Mouse (Mus musculus): ENCODE measurements around the gene Syt15. TPM values are rescaled to one million over a fixed set of nuclear protein-coding genes. Genes with fewer than 3 reads are reported as not detected.
A peak's percentile ranks its signal among the peaks of the same experiment; 100 is the strongest.
"Not testable (repeated sequence)": the region's sequence is repeated elsewhere in the genome, so short reads cannot be mapped to it uniquely, and the experiment has no call there.

Syt15 gene
- total RNA-seq, 2 experiments from 2014 or later = 0.20 TPM

DNA sequence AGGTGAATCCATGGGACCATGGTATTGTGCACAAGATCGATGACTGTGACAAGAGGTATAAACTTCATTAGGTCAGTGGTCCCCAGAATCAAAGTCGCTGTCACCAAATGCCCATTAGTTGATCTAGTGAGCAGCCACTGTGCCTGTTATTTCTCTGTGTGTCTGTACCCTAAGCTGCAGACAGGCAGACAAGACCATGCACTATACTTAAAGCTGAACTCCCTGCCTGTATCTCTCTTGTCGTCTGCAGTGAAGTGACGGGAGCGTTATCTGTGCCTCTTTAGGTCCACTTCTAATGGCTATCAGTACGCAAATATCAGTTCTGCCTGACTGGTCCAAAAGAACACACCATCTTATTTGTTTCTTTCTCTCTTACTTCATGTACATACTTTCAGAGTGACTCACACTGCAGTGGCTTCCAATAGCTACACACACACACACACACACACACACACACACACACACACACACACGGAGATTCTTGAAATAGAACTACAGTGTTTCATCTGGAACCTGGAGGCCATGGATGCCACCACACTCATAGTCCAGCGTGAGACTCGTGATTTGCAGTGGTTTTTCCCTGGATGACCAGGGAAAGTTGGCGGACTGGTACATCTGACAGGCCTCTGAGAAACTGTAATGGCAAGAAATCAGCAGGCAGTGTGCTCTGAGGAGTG lies 9.6 kb downstream of the Syt15 start:
- no peak for DNase-seq

DNA sequence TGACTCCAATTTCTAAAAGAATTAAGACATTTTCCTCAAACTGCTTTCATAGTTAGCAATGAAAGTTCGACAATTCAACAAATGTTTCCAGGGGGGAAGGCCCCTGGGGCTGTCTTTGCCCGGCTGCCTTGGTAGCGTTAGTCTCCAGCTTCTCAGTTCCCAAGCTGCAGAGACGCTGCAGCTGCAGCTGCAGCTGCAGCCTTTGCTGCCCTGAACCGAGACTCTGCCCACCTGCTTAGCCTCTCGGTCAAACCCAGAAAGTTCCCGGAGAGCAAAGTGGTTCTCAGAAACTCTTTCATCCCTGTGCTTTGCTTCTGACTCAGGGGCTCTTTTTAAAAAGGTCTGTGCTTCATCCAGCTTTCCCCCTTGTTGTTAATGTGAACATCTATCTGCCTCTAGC lies 12.9 kb downstream of the Syt15 start:
- no peak for DNase-seq

DNA sequence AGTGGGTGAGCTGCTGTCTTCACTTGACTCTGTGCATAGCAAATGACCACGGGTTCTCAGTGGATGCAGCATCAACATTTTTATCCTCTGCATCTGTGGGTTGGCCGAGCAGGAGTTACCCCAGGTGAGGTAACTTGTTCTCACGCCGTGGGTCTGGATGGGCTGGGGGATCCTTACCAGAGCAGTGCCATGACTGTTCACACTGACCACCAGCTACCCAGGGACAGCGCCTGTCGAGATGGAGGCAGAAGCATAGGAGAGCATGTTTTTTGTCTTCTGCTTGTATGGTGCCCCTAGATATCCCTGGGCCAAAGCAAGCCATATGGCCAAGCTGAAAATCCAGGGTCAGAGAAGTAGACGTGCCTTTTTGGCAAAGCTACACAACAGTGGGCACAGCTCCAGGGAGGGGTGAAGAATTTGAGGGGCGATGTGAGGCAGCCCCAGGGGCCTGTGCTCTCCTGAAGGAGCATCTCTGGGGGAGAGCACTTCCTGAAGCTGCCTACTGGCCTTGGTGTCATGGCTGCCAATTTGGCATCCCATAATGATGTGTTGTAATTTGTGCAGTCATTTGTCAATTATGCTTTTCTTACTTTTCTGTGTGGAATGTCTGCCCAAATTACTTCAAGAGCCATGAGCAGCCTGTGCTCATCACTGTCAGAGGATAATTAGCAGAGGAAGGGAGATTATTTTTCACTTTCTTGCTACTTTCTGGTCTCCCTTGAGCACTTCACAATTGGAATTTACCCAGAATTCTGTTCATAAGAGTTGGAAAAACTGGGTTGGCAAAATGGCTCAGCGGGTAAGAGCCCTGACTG lies 13.7 kb downstream of the Syt15 start:
- no peak for DNase-seq

DNA sequence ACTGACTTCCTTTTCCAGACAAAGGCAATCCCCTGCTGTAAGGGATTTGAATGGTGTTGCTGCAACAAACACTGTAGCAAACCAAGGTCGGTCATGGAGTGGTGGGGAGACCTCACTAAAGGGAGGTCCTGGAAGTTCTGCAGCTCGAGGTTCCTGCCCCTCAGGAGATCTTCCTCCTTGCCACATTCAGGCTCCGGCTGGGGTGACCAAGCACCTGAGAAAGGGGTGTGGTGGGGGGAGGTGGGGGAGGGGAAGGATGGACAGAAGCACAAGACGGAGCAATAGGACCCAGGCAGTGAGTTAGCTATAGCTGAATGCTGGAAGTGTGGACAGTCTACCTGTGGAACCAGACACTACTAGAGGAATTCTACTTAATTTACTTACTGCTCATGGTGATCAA lies 14.5 kb downstream of the Syt15 start:
- DNase-seq = no peak

DNA sequence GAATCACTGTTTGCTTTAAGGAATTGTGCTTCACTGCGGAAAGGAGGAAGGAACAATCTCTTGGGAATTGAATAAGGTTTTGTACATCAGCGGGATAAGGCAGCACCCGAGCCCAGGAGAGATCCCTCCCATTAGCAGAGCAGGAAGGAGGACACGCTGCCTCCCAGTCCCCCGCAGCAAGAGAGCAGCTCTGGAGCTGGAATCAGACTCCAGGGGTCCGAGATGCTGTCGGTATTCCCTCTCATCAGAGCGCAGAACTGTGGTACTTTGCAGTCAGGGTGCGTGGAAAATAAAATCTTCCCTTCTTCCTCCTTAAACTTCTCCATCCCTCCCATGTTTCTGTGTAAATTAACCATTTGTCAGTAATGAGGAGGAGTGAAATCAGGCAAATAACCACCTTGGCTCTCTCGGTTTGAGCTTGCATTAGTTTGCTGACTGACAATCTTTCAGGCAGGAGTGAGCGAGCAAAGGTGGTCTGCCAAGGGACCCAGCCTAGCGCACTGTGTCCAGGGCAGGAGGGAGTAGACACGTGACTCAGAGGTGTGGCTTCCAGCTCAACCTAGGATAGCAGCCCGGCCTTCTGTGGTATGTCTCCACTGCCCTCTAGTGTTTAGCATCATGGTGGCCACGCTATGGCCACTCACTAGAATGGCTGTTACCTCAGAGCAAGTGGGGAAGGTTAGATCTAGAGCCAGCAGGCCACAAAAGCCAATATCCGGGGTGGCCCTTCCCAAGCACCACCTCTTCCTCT lies 15.4 kb downstream of the Syt15 start:
- DNase-seq = peak; percentile 77 to 82

DNA sequence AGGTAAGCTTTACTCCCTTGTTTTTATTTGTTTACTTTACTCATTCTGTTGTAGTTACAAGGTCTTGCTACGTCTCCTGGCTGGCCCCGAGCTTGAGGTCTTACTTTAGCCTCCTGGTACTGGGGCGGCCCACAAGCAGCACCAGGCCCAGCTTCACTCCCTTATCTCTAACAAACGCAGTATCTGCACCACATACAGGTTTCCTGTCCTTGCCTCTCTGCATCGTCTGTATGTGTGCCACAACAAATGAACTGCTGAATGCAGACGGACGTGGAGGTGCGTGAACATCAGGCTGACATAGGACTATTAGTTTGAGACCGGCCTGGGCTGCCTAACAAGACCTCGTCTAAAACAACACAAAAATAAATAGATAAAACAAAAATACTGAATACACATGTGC lies 20.9 kb downstream of the Syt15 start:
- DNase-seq = no peak

DNA sequence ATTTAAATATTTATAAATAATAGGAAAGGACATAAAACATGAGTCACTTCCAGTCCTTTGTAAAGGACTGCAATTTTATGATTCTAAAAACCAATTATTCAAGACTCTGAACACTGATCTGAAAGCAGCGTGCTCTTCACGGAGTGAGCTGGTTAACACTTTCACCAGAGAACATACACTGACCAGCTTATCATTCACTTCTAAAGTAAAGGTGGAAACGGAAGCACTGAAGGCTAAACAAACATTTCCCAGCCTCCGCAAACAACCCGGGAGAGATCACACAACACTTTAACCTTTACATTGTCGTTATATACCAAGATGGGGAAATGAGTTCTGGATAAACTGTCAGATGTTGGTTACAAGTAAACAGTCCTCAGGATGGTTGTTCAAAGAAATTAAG lies 21.3 kb downstream of the Syt15 start:
- DNase-seq = no peak

DNA sequence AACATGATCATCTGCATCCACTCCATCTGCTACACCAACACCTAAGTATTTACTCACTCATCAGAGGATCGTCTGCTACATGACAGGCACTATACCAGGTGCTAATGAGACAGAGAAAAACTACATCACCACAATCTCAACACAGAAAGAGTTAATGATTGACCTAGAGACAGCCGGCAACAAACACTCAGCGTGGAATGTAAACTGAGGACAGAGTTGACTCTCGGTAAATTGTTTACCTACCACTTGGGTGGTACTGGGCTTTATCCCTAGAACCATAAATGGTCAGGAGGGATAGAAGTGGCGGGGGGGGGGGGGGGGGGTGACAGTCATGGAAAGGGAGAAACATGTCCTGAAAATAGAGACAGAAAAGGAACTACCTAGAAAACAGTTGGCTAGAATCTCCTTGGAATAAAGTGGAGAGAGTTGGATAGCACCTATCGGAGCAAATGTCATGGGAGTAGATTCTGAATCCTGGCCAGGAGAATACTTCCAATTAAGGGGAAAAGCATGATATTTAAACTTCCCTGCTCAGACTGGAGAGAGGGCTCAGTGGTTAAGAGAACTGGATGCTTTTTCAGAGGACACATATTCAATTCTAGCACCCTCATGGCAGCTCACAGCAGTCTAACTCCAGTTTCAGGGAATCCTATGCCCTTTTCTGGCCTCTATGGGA lies 33.2 kb downstream of the Syt15 start:
- no peak for DNase-seq

DNA sequence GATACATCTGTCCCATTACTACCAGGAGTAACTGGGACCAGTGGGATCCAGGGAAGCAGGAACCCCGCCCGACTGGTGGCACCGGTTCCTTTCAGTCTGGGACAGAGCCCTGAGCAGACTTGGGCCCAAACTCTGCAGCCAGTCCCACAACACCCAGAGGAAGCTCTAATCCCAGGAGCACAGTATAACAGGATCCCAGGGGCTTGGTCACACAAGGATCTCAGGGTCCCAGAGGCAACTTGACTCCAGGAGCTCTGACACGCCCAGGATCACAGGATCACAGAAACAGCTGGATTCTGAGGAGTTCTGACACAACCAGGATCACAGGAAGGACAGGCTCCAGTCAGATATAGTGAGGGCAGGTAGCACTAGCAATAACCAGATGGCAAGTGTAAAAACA lies 33.9 kb downstream of the Syt15 start:
- DNase-seq = no peak

DNA sequence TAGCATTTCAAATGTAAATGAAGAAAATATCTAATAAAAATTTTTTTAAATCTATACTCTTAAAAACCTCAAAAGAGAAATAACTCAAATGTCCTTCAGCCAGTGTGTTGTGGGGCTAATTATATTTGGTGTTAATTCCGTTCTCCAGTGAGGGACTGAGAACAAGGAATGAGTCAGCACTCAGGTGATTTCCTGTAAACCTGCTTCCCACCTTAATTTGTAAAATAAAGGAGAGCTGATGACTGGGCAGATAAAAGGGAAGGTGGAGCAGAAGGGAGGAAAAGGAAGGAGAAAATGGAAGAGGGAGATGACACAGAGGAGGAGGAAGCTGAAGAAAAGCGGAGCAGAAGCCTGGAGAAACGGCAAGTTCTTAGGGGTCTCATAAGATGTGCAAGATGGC lies 39.1 kb downstream of the Syt15 start:
- not testable (repeated sequence) for DNase-seq

DNA sequence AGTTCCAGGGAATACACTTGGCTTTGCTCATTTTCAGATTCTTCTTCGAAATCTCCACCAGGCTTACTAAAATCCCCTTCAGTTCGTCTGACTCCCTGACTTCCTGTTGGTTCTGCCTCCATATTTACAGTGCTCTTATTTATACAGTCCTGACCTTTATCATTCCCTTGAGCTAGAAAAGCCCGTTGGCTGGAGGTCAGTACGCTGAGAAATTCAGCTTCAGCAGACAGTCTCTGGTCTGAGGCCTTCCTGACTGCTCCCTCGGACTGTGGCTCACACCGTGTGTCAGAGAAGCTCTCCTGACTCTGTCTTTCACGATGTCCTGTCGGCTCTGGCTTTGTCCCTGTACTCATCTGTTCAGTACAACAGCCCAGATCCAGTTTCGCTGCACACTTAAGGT lies 48.7 kb downstream of the Syt15 start:
- peak; percentile 12 to 30 for DNase-seq

DNA sequence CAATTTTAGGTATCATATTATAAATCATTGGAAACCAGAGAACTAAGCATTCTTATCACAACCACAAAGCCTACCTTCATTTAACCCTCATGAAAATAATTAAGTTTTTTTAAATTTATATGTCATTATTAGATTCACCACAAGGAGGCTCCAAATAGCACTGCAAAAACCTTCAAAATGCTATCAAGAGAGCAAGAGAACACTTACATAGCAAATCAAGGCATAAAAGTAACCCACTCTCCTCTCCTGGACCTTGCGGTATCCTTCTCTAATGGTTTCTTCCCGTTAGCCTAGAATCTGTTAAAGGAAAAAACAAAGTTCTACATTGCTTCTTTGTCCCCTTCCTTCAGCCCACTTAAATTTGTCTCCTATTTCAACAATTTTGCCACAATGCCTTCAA lies 53.9 kb downstream of the Syt15 start:
- DNase-seq = no peak

DNA sequence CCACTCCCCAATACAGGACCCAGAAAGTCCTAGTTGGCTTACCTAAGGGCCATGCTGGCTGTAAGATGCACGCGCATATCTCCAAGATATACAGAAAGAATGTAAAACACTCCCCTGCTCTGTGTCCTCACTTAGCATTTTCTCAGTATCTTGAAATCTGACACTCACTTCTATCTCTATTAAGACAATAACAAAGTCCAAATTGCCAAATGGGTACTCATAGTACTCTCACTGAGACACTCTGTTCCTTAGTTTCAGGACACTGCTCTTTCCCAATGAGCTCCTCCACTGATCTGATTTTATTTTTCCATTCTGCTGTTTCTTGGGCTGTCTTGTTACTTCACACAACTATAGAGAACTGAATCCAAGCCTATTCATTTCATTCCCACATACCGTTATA lies 54.7 kb downstream of the Syt15 start:
- no peak for DNase-seq

DNA sequence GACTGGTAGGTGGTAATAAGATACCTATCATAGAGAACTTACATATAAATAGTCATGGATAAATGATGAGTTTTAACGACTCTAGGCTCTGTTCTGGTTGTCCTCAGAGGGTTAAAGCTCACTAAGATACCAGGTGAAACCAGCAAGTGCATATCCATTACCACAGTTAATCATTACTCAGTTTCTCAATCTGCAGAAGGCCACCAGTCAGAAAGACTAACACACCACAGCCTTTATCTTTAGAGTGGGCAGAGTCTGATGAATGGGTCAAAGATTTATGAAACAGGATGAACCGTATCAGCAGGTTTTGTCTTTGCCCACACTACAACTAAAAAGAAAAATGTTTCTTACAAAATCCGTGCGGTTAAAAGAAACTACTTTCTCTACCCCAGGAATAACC lies 55.8 kb downstream of the Syt15 start:
- no peak for DNase-seq

DNA sequence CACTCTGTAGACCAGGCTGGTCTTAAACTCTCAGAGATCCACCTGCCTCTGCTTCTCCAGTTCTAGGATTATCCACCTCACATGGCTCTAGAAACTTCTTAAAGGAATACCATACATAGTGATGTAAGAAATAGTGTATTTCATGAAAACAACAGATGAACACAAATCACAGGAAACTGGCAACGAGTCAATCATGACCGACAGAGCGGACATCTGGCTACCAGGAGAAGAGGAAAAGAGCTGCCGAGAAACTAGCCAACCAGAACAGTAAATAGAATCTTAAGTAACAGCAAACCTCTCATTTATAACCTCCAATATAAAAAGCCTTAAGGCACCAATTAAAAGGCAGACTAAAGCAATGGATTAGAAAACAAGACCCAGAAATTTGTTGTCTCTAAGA lies 60.3 kb downstream of the Syt15 start:
- DNase-seq = no peak

Other genes with a start within 250 kb of the Syt15 start
- gene Zfp488, start 240.8 kb upstream of the Syt15 start, total RNA-seq (2021) = not detected
- not detected for gene Gm30083, start 204.4 kb upstream of the Syt15 start, total RNA-seq (2021)
- under 1 TPM in 1 of 2 experiments, not detected in 1; 0.17 TPM for gene Gm5460, start 202.8 kb upstream of the Syt15 start, total RNA-seq (2021)
- gene Antxrl, start 166.9 kb upstream of the Syt15 start, total RNA-seq (2021) = not detected
- gene Anxa8, start 133.6 kb upstream of the Syt15 start, total RNA-seq (2021) = 1 to 10 TPM; 2.8 to 3.5 TPM
- not detected for gene A630023A22Rik, start 116.8 kb upstream of the Syt15 start, total RNA-seq (2021)
- under 1 TPM; 0.13 to 0.20 TPM for gene Npy4r, start 67.1 kb upstream of the Syt15 start, total RNA-seq (2021)
- gene Gprin2, start 17.9 kb upstream of the Syt15 start, total RNA-seq (2021) = 1 to 10 TPM; 1.1 to 1.6 TPM
- gene Shld2, start 90.9 kb downstream of the Syt15 start, total RNA-seq (2021) = 10 to 100 TPM in 1 of 2 experiments, 1 to 10 TPM in 1; 7.4 to 14.9 TPM
- 100 to 1,000 TPM; 177 to 206 TPM for gene Glud1, start 91.1 kb downstream of the Syt15 start, total RNA-seq (2021)
- gene Fam25c, start 135.8 kb downstream of the Syt15 start, total RNA-seq (2021) = not detected
- 10 to 100 TPM; 12.3 to 34.4 TPM for gene Sncg, start 155.2 kb downstream of the Syt15 start, total RNA-seq (2021)
- 10 to 100 TPM; 25.6 to 41.9 TPM for gene Mmrn2, start 155.9 kb downstream of the Syt15 start, total RNA-seq (2021)

Data from adrenal gland, postnatal 36 days (tissue).